Comparison of ENCODE assay signal across 27 mouse cellular contexts in the genomic region with DNA sequence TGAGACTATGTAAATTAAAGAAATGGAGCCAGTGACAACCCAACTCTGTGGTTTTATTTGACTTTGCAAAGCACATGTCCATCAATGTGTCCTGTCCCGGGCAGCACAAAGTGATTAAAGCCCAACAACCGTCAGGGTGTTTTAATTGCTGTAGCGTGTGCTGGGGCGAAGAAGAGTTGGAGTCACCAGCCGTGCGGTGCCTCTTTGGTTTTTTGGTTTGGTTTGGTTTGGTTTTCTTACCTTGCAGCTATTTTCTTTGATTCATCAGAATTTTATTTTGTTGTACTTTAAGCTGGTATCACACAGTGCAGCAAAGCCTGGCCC.
DNase-seq lines count a peak whose midpoint lies in the region; ATAC-seq and TF ChIP-seq lines count a peak whose summit lies in the region.
"Had no signal": no experiment of that assay in that cellular context is flagged by ENCODE, and none has a peak within 500 bp of the region (broad histone marks: within the 10 kb centered on the region; RNA-seq: fewer than 3 reads in every experiment).

No protein-coding gene starts in this region.

- H3K4me3 ChIP-seq in gastrocnemius, adult 2 months, result no peak overlapping the region
- no peak overlapping the region for H3K4me3 ChIP-seq in hindbrain, embryonic 11.5 days (ENCODE audit: low read depth, low read length)
- H3K4me3 ChIP-seq in hindbrain, embryonic 16.5 days (ENCODE audit: low read length), result no peak overlapping the region
- H3K4me3 ChIP-seq in midbrain, embryonic 13.5 days (replicated peaks), result no peak overlapping the region
- no peak overlapping the region for H3K4me3 ChIP-seq in midbrain, embryonic 16.5 days (ENCODE audit: low read depth, low read length)
- H3K4me3 ChIP-seq in midbrain, embryonic 14.5 days (replicated peaks; ENCODE audit: low read depth, low read length), result no peak overlapping the region
- H3K4me3 ChIP-seq: erythroblast, embryonic 14.5 days; forebrain, embryonic 12.5 days; heart, embryonic 15.5 days had no signal

- no peaks in the 10 kb centered on the region for H3K27me3 ChIP-seq in hindbrain, embryonic 11.5 days (ENCODE audit: control insufficient read depth, insufficient read depth, low read length)
- no peaks in the 10 kb centered on the region for H3K27me3 ChIP-seq in hindbrain, embryonic 16.5 days (replicated peaks; ENCODE audit: control insufficient read depth, insufficient read depth, low read length)
- H3K27me3 ChIP-seq in midbrain, embryonic 13.5 days, result peaks cover 18% of the 10 kb centered on the region; the same call in 1 of the 2 replicates
- H3K27me3 ChIP-seq in midbrain, embryonic 16.5 days (ENCODE audit: control insufficient read depth, insufficient read depth, low read depth, low read length), result no peaks in the 10 kb centered on the region
- no peaks in the 10 kb centered on the region for H3K27me3 ChIP-seq in midbrain, embryonic 14.5 days (ENCODE audit: control insufficient read depth, insufficient read depth, low read length)
- H3K27me3 ChIP-seq: heart, embryonic 15.5 days had no signal

- no peak for ATAC-seq in hindbrain, embryonic 11.5 days (ENCODE audit: low FRiP score)
- no peak for ATAC-seq in hindbrain, embryonic 16.5 days
- ATAC-seq in midbrain, embryonic 13.5 days, result 0 out of 2 replicates have a peak, but pooled peaks have one; percentile 3
- no peak for ATAC-seq in midbrain, embryonic 16.5 days
- no peak for ATAC-seq in midbrain, embryonic 14.5 days (ENCODE audit: low FRiP score, low TSS enrichment)
- ATAC-seq: intestine, postnatal 0 days had no signal

- no peak overlapping the region for H3K9ac ChIP-seq in hindbrain, embryonic 11.5 days (ENCODE audit: low read depth, low read length)
- no peak overlapping the region for H3K9ac ChIP-seq in hindbrain, embryonic 16.5 days (ENCODE audit: low read depth, low read length)
- no peak overlapping the region for H3K9ac ChIP-seq in midbrain, embryonic 13.5 days (replicated peaks)
- H3K9ac ChIP-seq in midbrain, embryonic 16.5 days (ENCODE audit: low read depth, low read length), result no peak overlapping the region
- no peak overlapping the region for H3K9ac ChIP-seq in midbrain, embryonic 14.5 days (replicated peaks; ENCODE audit: low read length)
- H3K9ac ChIP-seq: forebrain, embryonic 12.5 days; heart, embryonic 15.5 days; liver, embryonic 14.5 days had no signal

- 19% methylated on average over 6 of the region's 6 CpGs for WGBS in hindbrain, embryonic 11.5 days
- 30% methylated on average over 6 of the region's 6 CpGs for whole genome bisulfite sequencing in hindbrain, embryonic 16.5 days
- 20% methylated on average over 6 of the region's 6 CpGs for WGBS in midbrain, embryonic 13.5 days
- WGBS in midbrain, embryonic 16.5 days, result 30% methylated on average over 6 of the region's 6 CpGs
- WGBS in midbrain, embryonic 14.5 days, result 18% methylated on average over 6 of the region's 6 CpGs

- intact Hi-C loops in gastrocnemius, adult 2 months (cut with DNase I), result no loop called here

- H3K4me2 ChIP-seq in hindbrain, embryonic 11.5 days (replicated peaks; ENCODE audit: low read depth, low read length), result no peak overlapping the region
- H3K4me2 ChIP-seq in hindbrain, embryonic 16.5 days (ENCODE audit: low read length), result no peak overlapping the region
- H3K4me2 ChIP-seq in midbrain, embryonic 13.5 days (replicated peaks), result no peak overlapping the region
- no peak overlapping the region for H3K4me2 ChIP-seq in midbrain, embryonic 16.5 days (ENCODE audit: low read length)
- 0 out of 2 replicates have a peak overlapping the region, but pooled peaks have one; percentile 0 for H3K4me2 ChIP-seq in midbrain, embryonic 14.5 days (ENCODE audit: low read length)
- H3K4me2 ChIP-seq: forebrain, embryonic 12.5 days; heart, embryonic 15.5 days had no signal

- no peak for TF ChIP-seq CTCF in gastrocnemius, adult 2 months (IDR thresholded peaks at IDR 0.05)

- no peaks in the 10 kb centered on the region for H3K9me3 ChIP-seq in hindbrain, embryonic 11.5 days (ENCODE audit: control insufficient read depth, low read length)
- H3K9me3 ChIP-seq in hindbrain, embryonic 16.5 days (ENCODE audit: control insufficient read depth, low read length), result no peaks in the 10 kb centered on the region
- H3K9me3 ChIP-seq in midbrain, embryonic 13.5 days, result no peaks in the 10 kb centered on the region
- H3K9me3 ChIP-seq in midbrain, embryonic 16.5 days (replicated peaks; ENCODE audit: control insufficient read depth, low read length, poor library complexity, severe bottlenecking), result no peaks in the 10 kb centered on the region
- no peaks in the 10 kb centered on the region for H3K9me3 ChIP-seq in midbrain, embryonic 14.5 days (ENCODE audit: control insufficient read depth, low read length)
- H3K9me3 ChIP-seq: forebrain, embryonic 12.5 days; heart, embryonic 15.5 days had no signal

- H3K4me1 ChIP-seq in hindbrain, embryonic 11.5 days (replicated peaks; ENCODE audit: control insufficient read depth, insufficient read depth, low read length), result peaks cover 15% of the 10 kb centered on the region
- H3K4me1 ChIP-seq in hindbrain, embryonic 16.5 days (ENCODE audit: control insufficient read depth, insufficient read depth, low read depth, low read length), result peaks cover 10% of the 10 kb centered on the region
- peaks cover 38% of the 10 kb centered on the region for H3K4me1 ChIP-seq in midbrain, embryonic 13.5 days (replicated peaks)
- H3K4me1 ChIP-seq in midbrain, embryonic 16.5 days (ENCODE audit: control insufficient read depth, insufficient read depth, low read length), result peaks cover 10% of the 10 kb centered on the region
- peaks cover 18% of the 10 kb centered on the region for H3K4me1 ChIP-seq in midbrain, embryonic 14.5 days (ENCODE audit: control insufficient read depth, insufficient read depth, low read length)

- no peaks in the 10 kb centered on the region for H3K36me3 ChIP-seq in hindbrain, embryonic 11.5 days (ENCODE audit: control insufficient read depth, insufficient read depth, low read length)
- H3K36me3 ChIP-seq in hindbrain, embryonic 16.5 days (ENCODE audit: control insufficient read depth, insufficient read depth, low read length), result no peaks in the 10 kb centered on the region
- no peaks in the 10 kb centered on the region for H3K36me3 ChIP-seq in midbrain, embryonic 13.5 days
- no peaks in the 10 kb centered on the region for H3K36me3 ChIP-seq in midbrain, embryonic 16.5 days (ENCODE audit: control insufficient read depth, insufficient read depth, low read length)
- H3K36me3 ChIP-seq in midbrain, embryonic 14.5 days (ENCODE audit: control insufficient read depth, insufficient read depth, low read length), result no peaks in the 10 kb centered on the region
- H3K36me3 ChIP-seq: forebrain, embryonic 12.5 days; heart, embryonic 15.5 days had no signal

- H3K27ac ChIP-seq in gastrocnemius, adult 2 months, result peak overlapping the region; percentile 32
- 0 out of 2 replicates have a peak overlapping the region, but pooled peaks have one; percentile 2 for H3K27ac ChIP-seq in hindbrain, embryonic 11.5 days (ENCODE audit: low read depth, low read length)
- H3K27ac ChIP-seq in hindbrain, embryonic 16.5 days (ENCODE audit: low read depth, low read length), result no peak overlapping the region; the same call in 1 of the 2 replicates
- H3K27ac ChIP-seq in midbrain, embryonic 13.5 days, result no peak overlapping the region
- no peak overlapping the region for H3K27ac ChIP-seq in midbrain, embryonic 16.5 days (ENCODE audit: low read length)
- no peak overlapping the region for H3K27ac ChIP-seq in midbrain, embryonic 14.5 days (replicated peaks; ENCODE audit: low read depth, low read length)
- H3K27ac ChIP-seq: forebrain, embryonic 12.5 days; heart, embryonic 15.5 days; liver, embryonic 14.5 days; macrophage had no signal

- DNase-seq in gastrocnemius, adult 2 months, result no peak
- no peak for DNase-seq in gastrocnemius, adult 18-20 months (ENCODE audit: low spot score)
- DNase-seq in hindbrain, embryonic 11.5 days (ENCODE audit: low spot score), result no peak
- DNase-seq in midbrain, embryonic 14.5 days, result no peak
- DNase-seq: adrenal gland, postnatal 14 days; cerebellum, adult 11 months; cerebellum, adult 9-11 months; gastrocnemius, postnatal 25 days; heart, postnatal 36 days; kidney, adult 9 months; kidney, postnatal 25 days; liver; lung, adult 2 months; lung, postnatal 10 days; right cerebral cortex, adult 18-20 months; spleen, adult 18-20 months; thymus, adult 2 months; thymus, postnatal 4 days had no signal

Comparison
In these comparisons a context has a peak if more than half of its experiments do, and no peak if none do; other contexts are left out.
1. H3K27ac ChIP-seq: peak in gastrocnemius, adult 2 months (single experiment) and hindbrain, embryonic 11.5 days (single experiment); none in hindbrain, embryonic 16.5 days (single experiment), midbrain, embryonic 13.5 days (single experiment), midbrain, embryonic 16.5 days (single experiment) and midbrain, embryonic 14.5 days (single experiment).